Mouse (Mus musculus): ENCODE measurements around the gene Gm20850. TPM values are rescaled to one million over a fixed set of nuclear protein-coding genes. Genes with fewer than 3 reads are reported as not detected.

Gene Gm20850
- total RNA-seq (2023) = not detected

GRCm38 (mm10) chrY:75715022-75715421 lies at the start of gene Gm20850:
Gene Gm20850, plus strand, starts transcription at chrY:75715322.

All from monocyte, adult 59 days (primary cell).